Mouse (Mus musculus) E14TG2a.4 (cell line): Measurements from ENCODE around the gene Eps15l1.

Experiments
- CTCF ChIP-seq: conservative IDR thresholded peaks from 2 replicates; pipeline ENCODE4 v1.5.1; 2014; ENCODE audit warnings: low read length
- NANOG ChIP-seq: IDR thresholded peaks from 2 replicates; pipeline ENCODE4 v1.6.1; 2014; ENCODE audit warnings: borderline replicate concordance, low read length, mixed read lengths
- POU5F1 ChIP-seq: IDR thresholded peaks from 2 replicates; pipeline ENCODE4 v1.6.1; 2014; ENCODE audit warnings: low read length, borderline replicate concordance

DNA sequence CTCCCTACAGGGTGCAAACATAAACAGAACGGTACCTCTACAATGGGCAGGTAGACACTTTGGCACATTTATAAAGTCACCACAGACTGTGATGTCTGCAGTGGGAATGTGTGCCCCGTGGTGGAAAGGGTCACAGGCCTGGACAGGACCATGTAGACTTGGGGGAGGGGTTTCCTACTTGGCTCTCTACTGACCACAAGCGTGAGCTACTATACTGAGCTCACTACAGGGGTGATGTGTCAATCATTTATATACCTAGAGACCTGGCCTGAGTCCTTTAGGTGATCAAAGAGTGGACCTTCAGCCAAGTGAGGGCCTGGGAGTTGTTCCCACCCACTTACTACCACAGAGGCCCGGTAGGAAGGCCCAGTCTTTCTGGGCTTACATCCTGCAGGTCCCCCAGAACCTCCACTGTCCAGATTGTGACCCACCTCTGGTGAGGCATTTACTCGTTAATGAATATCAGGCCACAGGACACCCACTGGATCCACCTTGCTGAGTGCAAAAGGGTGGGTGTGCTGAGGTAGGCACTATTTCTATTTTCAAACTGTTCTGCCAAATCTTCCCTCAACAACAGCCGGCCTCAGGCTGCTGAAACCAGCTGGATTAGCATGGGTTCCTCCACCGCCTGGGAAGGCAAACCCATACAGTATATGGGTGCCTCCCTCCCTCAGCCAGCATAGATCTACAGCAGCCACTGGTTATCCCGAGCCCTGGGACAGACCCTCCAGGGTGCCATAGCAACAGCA lies 68.1 kb downstream of the Eps15l1 start:
- no peak for TF ChIP-seq CTCF
- no peak for TF ChIP-seq POU5F1
- TF ChIP-seq NANOG: no peak
